Mouse (Mus musculus) myocyte (in vitro differentiated cells): ENCODE data around the gene Mettl14. TPM values are rescaled to one million over a fixed set of nuclear protein-coding genes. Genes with fewer than 3 reads are reported as not detected.
"Not testable (repeated sequence)": the region's sequence is repeated elsewhere in the genome, so short reads cannot be mapped to it uniquely, and the experiment has no call there.

ENCODE experiments used
- H3K27me3 ChIP-seq: one replicate; pipeline ENCODE4 v1.6.1; 2011; ENCODE audit not compliant: control insufficient read depth, insufficient read depth, insufficient read length
- H3K36me3 ChIP-seq: one replicate; pipeline ENCODE4 v1.6.1; 2011; ENCODE audit not compliant: control insufficient read depth, insufficient read depth
- H3K4me2 ChIP-seq: one replicate; pipeline ENCODE4 v1.6.1; 2011; ENCODE audit warnings: low read depth, control low read depth
- H3K4me3 ChIP-seq: one replicate; pipeline ENCODE4 v1.5.1; 2011; ENCODE audit warnings: mild to moderate bottlenecking, control low read depth, moderate library complexity
- H3K79me2 ChIP-seq: one replicate; pipeline ENCODE4 v1.6.1; 2011; ENCODE audit not compliant: control insufficient read depth, insufficient read depth
- H3ac ChIP-seq: one replicate; pipeline ENCODE4 v1.6.1; 2011; ENCODE audit not compliant: control insufficient read depth, insufficient read length
- CEBPB ChIP-seq: IDR thresholded peaks from 2 replicates; pipeline ENCODE4 v1.6.1; 2011; ENCODE audit warnings: mild to moderate bottlenecking, moderate library complexity; ENCODE audit not compliant: poor library complexity, insufficient read depth, severe bottlenecking
- E2F4 ChIP-seq: IDR thresholded peaks from one replicate; pipeline ENCODE4 v1.6.1; 2011; ENCODE audit warnings: mild to moderate bottlenecking, control low read depth, moderate library complexity; ENCODE audit not compliant: insufficient read depth
- MAX ChIP-seq: IDR thresholded peaks from one replicate; pipeline ENCODE4 v1.6.1; 2011; ENCODE audit warnings: low read depth, mild to moderate bottlenecking, control low read depth
- MYOD1 ChIP-seq, 3 experiments: IDR thresholded peaks; one replicate each; pipeline ENCODE4 v1.6.1; 2011; ENCODE audit warnings: control low read depth in 2 of 3, low read depth in 2 of 3, mild to moderate bottlenecking in 2 of 3, moderate library complexity in 1 of 3; ENCODE audit not compliant: insufficient read length in 2 of 3, control insufficient read depth in 1 of 3
- MYOG ChIP-seq, 3 experiments: IDR thresholded peaks; one replicate each; pipeline ENCODE4 v1.6.1; 2011; ENCODE audit warnings: control low read depth in 2 of 3, low read depth in 2 of 3, mild to moderate bottlenecking in 2 of 3; ENCODE audit not compliant: insufficient read length in 2 of 3, control insufficient read depth in 1 of 3, insufficient read depth in 1 of 3
- POLR2A ChIP-seq: IDR thresholded peaks from one replicate; pipeline ENCODE4 v1.6.1; 2011; ENCODE audit warnings: low read depth, mild to moderate bottlenecking, control low read depth, moderate library complexity; ENCODE audit not compliant: insufficient read length
- POLR2AphosphoS2 ChIP-seq: IDR thresholded peaks from one replicate; pipeline ENCODE4 v1.6.1; 2011; ENCODE audit warnings: low read depth, control low read depth; ENCODE audit not compliant: insufficient read length
- REST ChIP-seq: IDR thresholded peaks from one replicate; pipeline ENCODE4 v1.6.1; 2011; ENCODE audit warnings: mild to moderate bottlenecking, control low read depth, moderate library complexity; ENCODE audit not compliant: insufficient read depth, insufficient read length
- SRF ChIP-seq: IDR thresholded peaks from one replicate; pipeline ENCODE4 v1.6.1; 2011; ENCODE audit warnings: low read depth; ENCODE audit not compliant: control insufficient read depth, insufficient read length
- TCF12 ChIP-seq: IDR thresholded peaks from one replicate; pipeline ENCODE4 v1.6.1; 2011; ENCODE audit warnings: mild to moderate bottlenecking, control low read depth; ENCODE audit not compliant: poor library complexity, insufficient read depth, severe bottlenecking
- TCF3 ChIP-seq: IDR thresholded peaks from one replicate; pipeline ENCODE4 v1.6.1; 2011; ENCODE audit warnings: low read depth, control low read depth; ENCODE audit not compliant: insufficient read length
- USF1 ChIP-seq: IDR thresholded peaks from one replicate; pipeline ENCODE4 v1.6.1; 2011; ENCODE audit warnings: low read depth, mild to moderate bottlenecking, control low read depth, moderate library complexity
- polyA plus RNA-seq: library from polyadenylated mRNA; unstranded; fragments of >200 nt; fragmentation: generic; extraction: Trizol; gene quantifications from one replicate; pipeline ENCODE4 v1.2.1, GENCODE M21; 2012; ENCODE audit warnings: missing spikeins

Mettl14 gene
- polyA plus RNA-seq, 1 experiment = 5.2 TPM

GRCm38 (mm10) chr3:123397562-123398481 is 11.9 kb upstream of the Mettl14 start:
- Histone ChIP-seq H3K4me3 (no peak overlapping the region), H3K4me2 (no peak overlapping the region), H3K79me2 (no peaks in the 10 kb centered on the region), H3ac (no peak overlapping the region), H3K36me3 (no peaks in the 10 kb centered on the region), H3K27me3 (peaks cover 8% of the 10 kb centered on the region)
- TF ChIP-seq MAX = no peak
- no peak for TF ChIP-seq MYOG (IDR thresholded peaks at IDR 0.05; ENCODE audit: control insufficient read depth in 1 of 3, insufficient read depth in 1 of 3, insufficient read length in 2 of 3, low read depth in 2 of 3)
- no peak for TF ChIP-seq CEBPB
- TF ChIP-seq USF1 = no peak
- TF ChIP-seq REST = no peak
- TF ChIP-seq TCF3 = no peak
- no peak for TF ChIP-seq POLR2AphosphoS2
- TF ChIP-seq POLR2A = no peak
- TF ChIP-seq MYOD1 (IDR thresholded peaks at IDR 0.05; ENCODE audit: control insufficient read depth in 1 of 3, insufficient read length in 2 of 3, low read depth in 2 of 3) = no peak
- TF ChIP-seq E2F4 = no peak
- TF ChIP-seq SRF = no peak
- TF ChIP-seq TCF12 = no peak

- TF ChIP-seq MYOG (IDR thresholded peaks at IDR 0.05; ENCODE audit: control insufficient read depth in 1 of 3, insufficient read depth in 1 of 3, insufficient read length in 2 of 3, low read depth in 2 of 3) = no peak
- no peak for TF ChIP-seq SRF
- TF ChIP-seq E2F4 = no peak
- no peak for TF ChIP-seq USF1
- TF ChIP-seq REST = no peak
- TF ChIP-seq MAX = no peak
- TF ChIP-seq CEBPB = no peak
- TF ChIP-seq TCF12 = no peak
- TF ChIP-seq POLR2A = no peak
- TF ChIP-seq MYOD1 (IDR thresholded peaks at IDR 0.05; ENCODE audit: control insufficient read depth in 1 of 3, insufficient read length in 2 of 3, low read depth in 2 of 3) = no peak
- Histone ChIP-seq H3K4me2 (no peak overlapping the region), H3K27me3 (no peaks in the 10 kb centered on the region), H3K79me2 (no peaks in the 10 kb centered on the region), H3ac (no peak overlapping the region), H3K4me3 (no peak overlapping the region), H3K36me3 (no peaks in the 10 kb centered on the region)
Measured at GRCm38 (mm10) chr3:123395611-123396010, 9.7 kb upstream of the Mettl14 start.

GRCm38 (mm10) chr3:123391180-123391579 is 5.3 kb upstream of the Mettl14 start:
- H3K79me2 ChIP-seq = no peaks in the 10 kb centered on the region
- H3ac ChIP-seq = no peak overlapping the region
- H3K27me3 ChIP-seq = no peaks in the 10 kb centered on the region
- TF ChIP-seq POLR2A = no peak
- no peak for TF ChIP-seq USF1
- no peak for TF ChIP-seq TCF12
- no peak for TF ChIP-seq MYOD1 (IDR thresholded peaks at IDR 0.05; ENCODE audit: control insufficient read depth in 1 of 3, insufficient read length in 2 of 3, low read depth in 2 of 3)
- no peak overlapping the region for H3K4me2 ChIP-seq
- no peaks in the 10 kb centered on the region for H3K36me3 ChIP-seq
- H3K4me3 ChIP-seq = no peak overlapping the region

- Histone ChIP-seq H3K79me2 (peaks cover 30% of the 10 kb centered on the region), H3K4me2 (peak overlapping the region; percentile 42), H3ac (peak overlapping the region; percentile 35), H3K4me3 (peak overlapping the region; percentile 70)
- not testable (repeated sequence) for H3K36me3 ChIP-seq, H3K27me3 ChIP-seq
Measured at GRCm38 (mm10) chr3:123386157-123386780, 361 bp upstream of the Mettl14 start.

- Histone ChIP-seq H3K4me2 (peak overlapping the region; percentile 86), H3K4me3 (peak overlapping the region; percentile 70), H3K79me2 (peaks cover 30% of the 10 kb centered on the region), H3ac (no peak overlapping the region), H3K27me3 (no peaks in the 10 kb centered on the region), H3K36me3 (peaks cover 11% of the 10 kb centered on the region)
- TF ChIP-seq POLR2AphosphoS2 (no peak), REST (no peak), TCF12 (no peak), MYOD1 (IDR thresholded peaks at IDR 0.05; ENCODE audit: control insufficient read depth in 1 of 3, insufficient read length in 2 of 3, low read depth in 2 of 3) (no peak), POLR2A (no peak), TCF3 (no peak), CEBPB (no peak), MYOG (IDR thresholded peaks at IDR 0.05; ENCODE audit: control insufficient read depth in 1 of 3, insufficient read depth in 1 of 3, insufficient read length in 2 of 3, low read depth in 2 of 3) (no peak), SRF (no peak), E2F4 (no peak), USF1 (no peak)
Measured at GRCm38 (mm10) chr3:123385118-123385485, 806 bp downstream of the Mettl14 start.
